Comparison of ENCODE assay signal across 10 mouse cellular contexts in the genomic region with DNA sequence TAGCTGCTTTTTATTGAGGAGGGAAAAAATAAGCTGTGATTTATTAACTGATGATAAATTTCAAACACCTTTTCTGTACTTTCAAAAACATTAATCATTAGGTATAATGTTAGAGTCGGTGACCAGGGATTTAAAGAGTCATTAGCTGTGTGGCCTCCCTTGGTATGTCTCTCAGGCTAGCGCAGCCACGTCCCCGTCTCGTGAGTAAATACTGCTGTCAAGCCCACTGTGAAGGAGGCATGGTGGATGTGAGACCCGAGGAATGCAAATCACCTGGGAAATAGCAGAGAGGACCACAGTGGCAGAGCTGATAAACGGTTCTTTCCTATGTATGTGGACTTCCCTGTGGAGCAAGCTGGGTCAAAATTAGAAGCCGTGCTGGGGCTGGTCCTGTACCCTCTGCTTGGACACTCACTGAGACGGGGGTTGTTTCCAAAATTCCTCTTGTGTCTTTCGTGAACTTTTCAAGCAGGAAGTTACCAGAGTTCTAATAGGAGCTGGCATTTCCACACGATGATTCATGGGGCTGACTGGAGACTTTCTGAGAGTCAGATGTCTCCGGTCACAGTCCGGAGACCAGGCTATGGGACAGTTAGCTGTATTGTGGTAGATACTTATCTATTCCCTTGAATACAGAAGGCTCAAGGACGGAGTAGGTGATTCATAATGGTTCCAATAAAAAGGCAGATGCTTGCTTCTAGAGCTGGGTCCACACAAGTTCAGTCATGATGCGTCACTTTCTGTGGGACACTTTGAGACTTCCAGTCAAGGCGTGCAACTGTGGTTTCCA.
DNase-seq lines count a peak whose midpoint lies in the region; ATAC-seq and TF ChIP-seq lines count a peak whose summit lies in the region.
"Had no signal": no experiment of that assay in that cellular context is flagged by ENCODE, and none has a peak within 500 bp of the region (broad histone marks: within the 10 kb centered on the region; RNA-seq: fewer than 3 reads in every experiment).

No protein-coding gene starts in this region.

- POLR2A ChIA-PET in Patski (lab: Charles Lee): interaction anchor here (1.1 to 1.7 kb wide), 2 partner anchors 12 to 46 kb away, joined by 3 read pairs; no protein-coding TSS in a partner anchor

- CTCF ChIA-PET in Patski (lab: Charles Lee): interaction anchor here (1.3 kb wide), 2 partner anchors 12 to 45 kb away, joined by 3 to 4 read pairs; no protein-coding TSS in a partner anchor

- DNase-seq in 3134 (ENCODE audit: extremely low read depth, insufficient read length, low spot score): peak; percentile 77
- peak; percentile 62 for DNase-seq in Patski (ENCODE audit: low read depth, low spot score)
- no peak for DNase-seq in frontal cortex, postnatal 14 days (ENCODE audit: low spot score in 2 of 2)
- DNase-seq in spleen, adult 12 weeks (ENCODE audit: low spot score): no peak
- DNase-seq in ovary, postnatal 14 days (ENCODE audit: low spot score): no peak

- in situ Hi-C loops in Patski (cut with MboI; ENCODE audit: low pct_unique_long_range_greater_than_20kb): no loop called here

- H3K27me3 ChIP-seq in hindbrain, embryonic 13.5 days: no peaks in the 10 kb centered on the region
- H3K27me3 ChIP-seq in hindbrain, embryonic 12.5 days: no peaks in the 10 kb centered on the region
- H3K27me3 ChIP-seq in Patski: no peaks in the 10 kb centered on the region
- no peaks in the 10 kb centered on the region for H3K27me3 ChIP-seq in limb, embryonic 13.5 days

- H3K4me2 ChIP-seq in hindbrain, embryonic 13.5 days: no peak overlapping the region
- no peak overlapping the region for H3K4me2 ChIP-seq in hindbrain, embryonic 12.5 days (replicated peaks)
- H3K4me2 ChIP-seq in limb, embryonic 13.5 days (replicated peaks): 0 out of 2 replicates have a peak overlapping the region, but pooled peaks have one; percentile 5
- H3K4me2 ChIP-seq: heart, embryonic 11.5 days had no signal

- H3K9ac ChIP-seq in hindbrain, embryonic 13.5 days: no peak overlapping the region
- H3K9ac ChIP-seq in hindbrain, embryonic 12.5 days: no peak overlapping the region
- no peak overlapping the region for H3K9ac ChIP-seq in limb, embryonic 13.5 days
- H3K9ac ChIP-seq: forebrain, postnatal 0 days had no signal

- peaks cover 33% of the 10 kb centered on the region for H3K4me1 ChIP-seq in hindbrain, embryonic 13.5 days (replicated peaks)
- H3K4me1 ChIP-seq in hindbrain, embryonic 12.5 days: peaks cover 20% of the 10 kb centered on the region
- H3K4me1 ChIP-seq in limb, embryonic 13.5 days: peaks cover 43% of the 10 kb centered on the region

- TF ChIP-seq CTCF in Patski (IDR thresholded peaks at IDR 0.05): no peak

- WGBS in hindbrain, embryonic 13.5 days: 64% methylated on average over 16 of the region's 16 CpGs
- 67% methylated on average over 16 of the region's 16 CpGs for WGBS in hindbrain, embryonic 12.5 days
- 40% methylated on average over 16 of the region's 16 CpGs for WGBS in limb, embryonic 13.5 days

- H3K4me3 ChIP-seq in hindbrain, embryonic 13.5 days: no peak overlapping the region
- no peak overlapping the region for H3K4me3 ChIP-seq in hindbrain, embryonic 12.5 days
- H3K4me3 ChIP-seq in limb, embryonic 13.5 days: no peak overlapping the region

- H3K9me3 ChIP-seq in hindbrain, embryonic 13.5 days: no peaks in the 10 kb centered on the region
- H3K9me3 ChIP-seq in hindbrain, embryonic 12.5 days (replicated peaks): no peaks in the 10 kb centered on the region
- H3K9me3 ChIP-seq in limb, embryonic 13.5 days: no peaks in the 10 kb centered on the region

- H3K27ac ChIP-seq in hindbrain, embryonic 13.5 days: peak overlapping the region; percentile 15; the same call in 1 of the 2 replicates
- H3K27ac ChIP-seq in hindbrain, embryonic 12.5 days: no peak overlapping the region
- H3K27ac ChIP-seq in limb, embryonic 13.5 days: no peak overlapping the region

- H3K36me3 ChIP-seq in hindbrain, embryonic 13.5 days: no peaks in the 10 kb centered on the region
- no peaks in the 10 kb centered on the region for H3K36me3 ChIP-seq in hindbrain, embryonic 12.5 days
- H3K36me3 ChIP-seq in limb, embryonic 13.5 days: no peaks in the 10 kb centered on the region

- ATAC-seq in hindbrain, embryonic 13.5 days (ENCODE audit: low FRiP score): no peak
- no peak for ATAC-seq in hindbrain, embryonic 12.5 days (ENCODE audit: low FRiP score)
- peak; percentile 80 for ATAC-seq in Patski
- no peak for ATAC-seq in limb, embryonic 13.5 days (ENCODE audit: low FRiP score, low read depth)
- ATAC-seq: forebrain, postnatal 0 days had no signal

Comparison
In these comparisons a context has a peak if more than half of its experiments do, and no peak if none do; other contexts are left out.
1. DNase-seq: peak in 3134 (single experiment) and Patski (single experiment); none in frontal cortex, postnatal 14 days (0 of 2), spleen, adult 12 weeks (single experiment) and ovary, postnatal 14 days (single experiment).